Mouse (Mus musculus): Measurements from ENCODE around the gene Inf2. TPM values are rescaled to one million over a fixed set of nuclear protein-coding genes. Genes with fewer than 3 reads are reported as not detected.

Inf2 gene
- total and polyA plus RNA-seq, 3 experiments = 13.9 to 131 (median 36.6) TPM

DNA sequence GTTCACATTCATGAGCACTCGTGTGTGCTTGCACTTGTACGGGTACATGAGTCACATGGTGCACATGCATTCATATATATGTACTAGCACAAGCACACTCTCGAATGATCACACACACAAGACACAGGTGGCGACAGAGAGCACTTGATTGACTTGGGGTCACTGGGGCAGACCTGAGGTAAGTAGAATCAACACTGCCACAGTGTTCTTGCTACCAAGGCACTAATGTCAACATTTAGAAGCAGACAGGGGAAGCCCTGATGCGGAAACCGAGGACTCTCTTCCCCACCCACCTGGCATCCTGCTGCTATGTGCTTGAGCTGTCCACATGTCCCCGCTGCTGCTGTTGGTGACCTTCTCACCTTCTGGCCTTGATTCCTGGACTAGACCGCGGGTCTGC lies 45.1 kb downstream of the Inf2 start:
- no peak for DNase-seq (ENCODE audit: extremely low read depth)
- dilution Hi-C loops (cut with MboI; ENCODE audit: extremely low pct_ligation_motif_present, extremely low pct_unique_long_range_greater_than_20kb, low sequenced_read_pairs) = no loop called here
- in situ Hi-C loops (cut with MboI; ENCODE audit: low pct_ligation_motif_present, low pct_unique_long_range_greater_than_20kb, low sequenced_read_pairs) = no loop called here
- H3K27ac ChIP-seq (ENCODE audit: insufficient read depth, low read depth) = no peak overlapping the region
- H3K4me1 ChIP-seq (ENCODE audit: control insufficient read depth in 1 of 2, insufficient read depth in 2 of 2) = peaks cover 17 to 35% of the 10 kb centered on the region in 2 experiments
- H3K79me2 ChIP-seq (replicated peaks; ENCODE audit: control insufficient read depth, extremely low read depth, insufficient read depth, poor library complexity, severe bottlenecking) = no peaks in the 10 kb centered on the region
- H3K9me3 ChIP-seq (replicated peaks; ENCODE audit: low read length) = no peaks in the 10 kb centered on the region
- TF ChIP-seq BHLHE40 (IDR thresholded peaks at IDR 0.05; ENCODE audit: low read depth, low read length) (no peak), CTCF (conservative IDR thresholded peaks at IDR 0.05 in 1 of 2, IDR thresholded peaks at IDR 0.05 in 1 of 2; ENCODE audit: low read depth in 2 of 2, low read length in 2 of 2) (peak in 1 of 2 experiments; percentile 37; a peak in 2 of 4 replicates)
- H3K4me3 ChIP-seq (replicated peaks in 1 of 3; ENCODE audit: low read depth in 2 of 3, low read length in 2 of 3, poor library complexity in 1 of 3) = no peak overlapping the region
- H3K9ac ChIP-seq (ENCODE audit: insufficient read depth, low read depth) = no peak overlapping the region
- no peaks in the 10 kb centered on the region for H3K27me3 ChIP-seq (replicated peaks)
- H3K4me2 ChIP-seq (ENCODE audit: insufficient read depth, low read depth, poor library complexity, severe bottlenecking) = no peak overlapping the region
- H3K36me3 ChIP-seq (replicated peaks in 1 of 2; ENCODE audit: control insufficient read depth in 1 of 2, insufficient read depth in 1 of 2, low read length in 1 of 2) = peaks cover 0 to 56% of the 10 kb centered on the region in 2 experiments

DNA sequence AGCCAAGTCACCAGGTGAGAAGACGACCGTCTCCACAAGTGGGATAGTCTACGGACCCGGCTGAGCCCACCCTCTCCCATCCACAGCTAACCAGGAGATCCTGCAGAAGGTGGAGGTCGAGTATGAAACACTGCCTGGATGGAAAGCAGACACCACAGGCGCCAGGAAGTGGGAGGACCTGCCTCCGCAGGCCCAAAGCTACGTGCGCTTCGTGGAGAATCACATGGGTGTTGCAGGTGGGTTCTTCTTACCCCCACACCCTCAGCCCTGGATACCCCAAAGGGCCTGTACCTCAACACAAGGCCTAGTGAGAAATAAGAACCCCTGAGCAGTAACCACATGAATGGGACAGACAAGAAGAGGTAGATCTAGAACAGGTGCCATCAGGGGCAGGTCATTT lies 50.9 kb downstream of the Inf2 start:
- in situ Hi-C loops (cut with MboI; ENCODE audit: low pct_ligation_motif_present, low pct_unique_long_range_greater_than_20kb, low sequenced_read_pairs) = no loop called here
- no peak overlapping the region for H3K4me3 ChIP-seq (replicated peaks in 1 of 3; ENCODE audit: low read depth in 2 of 3, low read length in 2 of 3, poor library complexity in 1 of 3)
- no peak for TF ChIP-seq HCFC1 (IDR thresholded peaks at IDR 0.05; ENCODE audit: low read depth, low read length)
- no peak for TF ChIP-seq IRF4 (IDR thresholded peaks at IDR 0.05; ENCODE audit: low read depth, low read length)
- no peak for TF ChIP-seq NELFE (IDR thresholded peaks at IDR 0.05; ENCODE audit: low read depth, low read length)
- no peak for TF ChIP-seq TCF12 (IDR thresholded peaks at IDR 0.05; ENCODE audit: low read depth, low read length)
- TF ChIP-seq ETS1 (conservative IDR thresholded peaks at IDR 0.05; ENCODE audit: low read depth, low read length) = no peak
- no peak for TF ChIP-seq USF1 (IDR thresholded peaks at IDR 0.05; ENCODE audit: low read depth, low read length)
- TF ChIP-seq ZNF384 (IDR thresholded peaks at IDR 0.05; ENCODE audit: low read depth, low read length) = no peak
- TF ChIP-seq POLR2A (IDR thresholded peaks at IDR 0.05; ENCODE audit: low read depth, low read length) = no peak
- no peak for TF ChIP-seq PAX5 (IDR thresholded peaks at IDR 0.05; ENCODE audit: low read length)
- no peak for TF ChIP-seq ZC3H11A (IDR thresholded peaks at IDR 0.05; ENCODE audit: low read depth, low read length)

DNA sequence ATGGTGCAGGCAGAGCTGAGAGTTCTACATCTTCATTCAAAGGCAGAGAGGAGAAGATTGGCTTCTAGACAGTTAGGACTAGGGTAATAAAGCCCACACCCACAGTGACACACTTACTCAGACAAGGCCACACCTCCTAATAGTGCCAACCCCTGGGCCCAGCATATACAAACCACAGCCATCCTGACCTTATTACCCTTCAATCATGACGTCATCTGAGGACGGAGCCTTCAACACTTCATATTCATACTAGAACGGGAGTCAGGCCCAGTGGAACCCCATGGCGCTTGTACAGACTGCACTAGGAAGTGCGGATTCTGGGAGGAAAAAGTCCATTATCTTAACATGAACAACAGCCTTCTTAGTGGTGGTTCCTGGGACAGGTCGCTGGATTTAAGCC lies 54.5 kb downstream of the Inf2 start:
- Histone ChIP-seq H3K4me1 (ENCODE audit: control insufficient read depth in 1 of 2, insufficient read depth in 2 of 2) (peaks cover 4 to 23% of the 10 kb centered on the region in 2 experiments; a peak in 3 of 4 replicates), H3K4me2 (ENCODE audit: insufficient read depth, low read depth, poor library complexity, severe bottlenecking) (no peak overlapping the region), H3K27me3 (replicated peaks) (no peaks in the 10 kb centered on the region), H3K9me3 (replicated peaks; ENCODE audit: low read length) (no peaks in the 10 kb centered on the region), H3K9ac (ENCODE audit: insufficient read depth, low read depth) (no peak overlapping the region), H3K27ac (ENCODE audit: insufficient read depth, low read depth) (no peak overlapping the region), H3K79me2 (replicated peaks; ENCODE audit: control insufficient read depth, extremely low read depth, insufficient read depth, poor library complexity, severe bottlenecking) (peaks cover 15% of the 10 kb centered on the region), H3K4me3 (replicated peaks in 1 of 3; ENCODE audit: low read depth in 2 of 3, low read length in 2 of 3, poor library complexity in 1 of 3) (no peak overlapping the region), H3K36me3 (replicated peaks in 1 of 2; ENCODE audit: control insufficient read depth in 1 of 2, insufficient read depth in 1 of 2, low read length in 1 of 2) (peaks cover 7 to 46% of the 10 kb centered on the region in 2 experiments)
- TF ChIP-seq TCF12 (IDR thresholded peaks at IDR 0.05; ENCODE audit: low read depth, low read length) (no peak), JUN (IDR thresholded peaks at IDR 0.05; ENCODE audit: insufficient read depth, low read depth, low read length) (no peak), ZC3H11A (IDR thresholded peaks at IDR 0.05; ENCODE audit: low read depth, low read length) (no peak), MXI1 (IDR thresholded peaks at IDR 0.05; ENCODE audit: low read depth, low read length) (no peak), MAFK (IDR thresholded peaks at IDR 0.05; ENCODE audit: insufficient replicate concordance, low read length) (no peak), RCOR1 (conservative IDR thresholded peaks at IDR 0.05; ENCODE audit: low read depth, low read length) (no peak), GABPA (IDR thresholded peaks at IDR 0.05; ENCODE audit: insufficient replicate concordance, low read depth, low read length) (no peak), MEF2A (IDR thresholded peaks at IDR 0.05; ENCODE audit: borderline replicate concordance, low read depth, low read length) (no peak), SMC3 (IDR thresholded peaks at IDR 0.05; ENCODE audit: low read depth, low read length) (no peak), PAX5 (IDR thresholded peaks at IDR 0.05; ENCODE audit: low read length) (no peak)
- dilution Hi-C loops (cut with MboI; ENCODE audit: extremely low pct_ligation_motif_present, extremely low pct_unique_long_range_greater_than_20kb, low sequenced_read_pairs) (no loop called here), in situ Hi-C loops (cut with MboI; ENCODE audit: low pct_ligation_motif_present, low pct_unique_long_range_greater_than_20kb, low sequenced_read_pairs) (no loop called here)
- DNase-seq (ENCODE audit: extremely low read depth) = no peak

More for the DNA sequence above, 50.9 kb downstream of the Inf2 start:
- no peaks in the 10 kb centered on the region for H3K79me2 ChIP-seq (replicated peaks; ENCODE audit: control insufficient read depth, extremely low read depth, insufficient read depth, poor library complexity, severe bottlenecking)
- no peak overlapping the region for H3K27ac ChIP-seq (ENCODE audit: insufficient read depth, low read depth)
- DNase-seq (ENCODE audit: extremely low read depth) = no peak
- H3K9me3 ChIP-seq (replicated peaks; ENCODE audit: low read length) = no peaks in the 10 kb centered on the region
- dilution Hi-C loops (cut with MboI; ENCODE audit: extremely low pct_ligation_motif_present, extremely low pct_unique_long_range_greater_than_20kb, low sequenced_read_pairs) = no loop called here
- H3K9ac ChIP-seq (ENCODE audit: insufficient read depth, low read depth) = no peak overlapping the region
- peaks cover 4 to 9% of the 10 kb centered on the region in 2 experiments; a peak in 2 of 4 replicates for H3K4me1 ChIP-seq (ENCODE audit: control insufficient read depth in 1 of 2, insufficient read depth in 2 of 2)
- H3K36me3 ChIP-seq (replicated peaks in 1 of 2; ENCODE audit: control insufficient read depth in 1 of 2, insufficient read depth in 1 of 2, low read length in 1 of 2) = peaks cover 0 to 52% of the 10 kb centered on the region in 2 experiments
- H3K27me3 ChIP-seq (replicated peaks) = no peaks in the 10 kb centered on the region
- no peak overlapping the region for H3K4me2 ChIP-seq (ENCODE audit: insufficient read depth, low read depth, poor library complexity, severe bottlenecking)

Data from CH12.LX (cell line).